Mouse (Mus musculus) brain, embryonic 18.5 days (tissue): Measurements from ENCODE around the gene Serinc2.

Experiments used
- DNase-seq: peaks from one replicate; pipeline ENCODE4 v3.0.0-alpha.2; 2012; ENCODE audit warnings: low read depth, low spot score

Serinc2 gene

DNA sequence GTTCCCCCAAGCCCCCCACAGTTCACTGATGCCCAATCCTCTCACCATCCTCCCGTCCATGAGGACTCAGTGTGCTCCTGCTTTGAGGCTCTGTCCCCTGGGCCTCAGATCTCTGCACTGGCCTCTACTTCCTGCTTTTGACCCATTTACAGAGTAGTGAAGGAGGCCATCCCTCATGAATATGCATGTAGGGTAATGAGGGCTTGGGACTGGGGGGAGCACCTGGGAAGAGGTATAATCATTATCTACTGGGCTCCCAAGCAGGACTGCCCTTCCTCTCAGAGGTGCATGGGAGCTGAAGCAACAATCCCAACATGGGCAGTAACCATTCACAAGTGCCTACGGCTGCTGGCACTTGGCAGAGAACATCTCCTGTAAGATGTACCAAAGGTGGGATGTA is at the start of gene Serinc2:
TSS of gene Serinc2 (minus strand) at position 101 of the 400 bp plus-strand sequence.
- DNase-seq, result no peak

DNA sequence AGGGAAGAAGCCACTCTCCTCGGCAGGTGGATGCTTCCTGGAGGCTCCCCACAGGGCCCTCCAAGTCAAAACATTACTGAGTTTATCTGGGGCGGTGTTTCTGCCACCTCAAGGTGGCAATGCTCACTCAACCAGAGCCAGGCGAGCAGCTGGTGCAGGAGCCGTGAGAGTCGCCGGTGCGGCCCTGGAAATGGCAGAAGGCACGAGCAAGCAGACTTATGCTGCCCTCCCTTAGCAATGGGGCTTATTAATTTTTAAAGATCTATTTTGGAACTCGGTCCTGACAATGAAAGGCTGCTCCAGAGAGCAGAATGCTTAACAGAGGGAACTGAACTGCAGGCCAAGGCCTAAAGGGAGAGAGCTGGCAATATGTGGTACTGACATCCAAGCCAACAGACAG is 48.4 kb upstream of the Serinc2 start:
- no peak for DNase-seq

DNA sequence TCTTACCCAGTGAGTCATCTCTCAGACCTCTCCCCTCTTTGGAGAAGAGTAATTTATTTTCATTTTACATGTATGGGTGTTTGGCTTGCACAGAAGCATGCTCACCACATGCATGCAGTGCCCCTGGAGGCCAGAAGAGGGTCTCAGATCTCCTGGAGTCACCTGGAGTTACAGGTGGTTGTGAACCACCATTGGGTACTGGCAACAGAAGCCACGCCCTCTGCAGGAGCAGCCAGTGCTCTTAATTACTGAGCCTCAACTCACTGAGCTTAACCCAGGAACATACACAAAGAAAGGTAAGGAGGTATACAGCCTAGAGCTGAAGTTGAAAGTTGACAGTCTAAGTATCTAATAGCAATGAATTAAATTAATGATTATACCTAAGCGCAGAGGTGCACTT is 46.4 kb upstream of the Serinc2 start:
- DNase-seq, result no peak

DNA sequence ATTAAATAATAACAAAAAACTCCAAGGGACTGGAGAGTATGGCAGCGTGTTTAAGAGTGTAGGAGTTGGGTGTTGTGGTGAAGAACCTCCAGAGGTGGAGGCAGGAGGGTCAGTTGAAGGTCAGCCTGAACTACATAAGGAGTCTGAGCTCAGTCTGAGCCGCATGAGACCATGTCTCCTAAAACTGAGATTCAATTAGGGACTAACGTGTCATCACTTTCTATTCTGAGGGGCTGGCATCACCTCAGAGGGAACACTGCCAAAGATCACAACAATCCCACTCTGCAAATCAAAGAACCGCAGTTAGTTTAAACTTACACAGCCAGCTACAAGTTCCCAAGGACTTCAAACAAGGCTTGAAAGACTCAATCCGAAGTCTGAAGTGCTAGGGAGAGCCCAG is 44.6 kb upstream of the Serinc2 start:
- no peak for DNase-seq

DNA sequence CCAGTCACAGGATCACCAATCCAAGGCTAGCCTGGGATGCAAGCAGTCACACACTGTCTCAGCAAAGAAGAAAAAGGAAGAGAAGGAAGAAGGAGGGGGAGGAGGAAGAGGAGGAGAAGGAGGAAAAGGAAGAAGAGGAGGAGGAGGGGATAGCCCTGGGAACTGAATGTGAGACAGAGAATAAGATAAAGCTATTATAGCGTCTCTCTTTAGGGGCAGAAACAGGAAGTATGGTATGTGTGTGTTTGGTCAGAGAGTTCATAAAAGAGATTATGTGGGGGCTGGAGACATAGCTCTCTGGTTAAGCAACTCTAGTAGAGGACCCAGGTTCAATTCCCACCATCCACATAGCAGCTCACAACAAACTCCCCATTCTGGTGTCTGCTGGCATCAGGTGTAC is 44.2 kb upstream of the Serinc2 start:
- DNase-seq, result no peak

DNA sequence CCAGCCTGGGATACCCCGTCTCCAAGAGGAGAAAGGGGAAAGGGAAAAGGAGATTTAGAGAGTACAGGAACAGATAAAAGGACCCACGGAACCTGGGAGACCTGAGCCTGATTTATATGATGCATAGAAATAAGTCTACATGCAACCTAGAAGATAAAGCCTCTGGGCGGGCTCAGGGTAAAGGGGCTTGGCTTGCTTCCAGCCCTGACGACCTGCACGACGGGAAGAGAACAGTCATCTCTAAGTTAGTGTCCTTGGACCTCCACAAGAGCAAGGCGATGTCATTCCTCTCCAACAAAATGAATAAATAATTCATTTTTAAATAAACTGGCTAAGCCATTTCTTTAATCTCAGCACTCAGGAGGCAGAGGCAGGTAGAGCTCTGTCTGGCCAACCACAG is 43.6 kb upstream of the Serinc2 start:
- DNase-seq, result no peak

DNA sequence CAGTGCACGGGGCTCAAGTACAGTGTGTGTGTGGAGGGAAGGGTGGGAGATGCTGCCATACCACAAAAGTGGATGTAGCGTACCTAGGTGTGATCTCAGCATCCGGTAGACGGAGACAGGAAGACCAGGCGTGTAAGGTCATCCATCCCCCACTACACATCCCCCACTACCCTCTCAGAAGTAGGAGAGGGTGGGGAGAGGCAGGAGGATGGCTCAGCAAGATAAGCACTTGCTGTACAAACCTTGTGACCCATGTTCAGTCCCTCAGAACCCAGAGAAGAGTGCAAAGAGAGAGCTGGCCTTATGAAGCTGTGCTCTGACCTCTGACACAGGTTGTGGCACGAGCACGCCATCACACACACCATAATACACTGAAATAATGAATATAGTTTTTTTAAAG is 42.6 kb upstream of the Serinc2 start:
- DNase-seq, result no peak

DNA sequence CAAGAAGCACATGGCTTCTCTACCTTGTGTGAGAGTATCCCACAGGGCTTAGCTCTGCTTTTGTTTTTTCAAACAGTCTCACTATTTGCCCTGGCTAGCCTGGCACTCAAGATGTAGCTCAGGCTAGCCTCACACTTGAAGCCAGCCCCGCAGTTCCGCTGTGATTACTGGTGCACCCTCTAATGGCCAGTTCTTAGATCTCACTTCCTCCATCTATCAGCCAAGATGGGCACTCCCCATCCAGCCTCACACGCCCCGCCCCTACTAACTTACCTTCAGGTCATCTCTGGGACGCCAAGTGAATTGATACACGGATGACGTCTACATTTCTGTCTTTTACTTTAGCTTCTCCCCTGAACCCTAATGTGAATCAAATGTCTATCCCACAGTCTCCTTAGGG is 40.6 kb upstream of the Serinc2 start:
- no peak for DNase-seq

DNA sequence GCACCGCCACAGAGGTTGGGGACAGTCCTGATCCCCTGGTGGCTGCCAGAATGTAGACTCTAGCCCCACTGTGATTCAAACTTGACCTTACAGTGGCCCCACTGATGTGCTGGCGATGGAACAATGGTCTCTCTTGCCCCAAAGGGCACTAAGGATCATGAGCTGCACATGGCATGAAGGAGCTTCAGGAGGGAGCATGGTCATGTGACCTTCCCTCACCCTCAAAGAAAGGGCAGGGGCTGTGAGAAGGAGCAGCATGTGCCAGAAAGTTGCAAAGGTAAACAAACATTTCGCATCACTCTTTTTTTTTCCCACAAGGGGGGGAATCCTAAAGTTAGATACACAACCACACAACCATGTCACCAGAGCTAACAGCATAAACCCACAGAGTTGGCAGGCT is 39.1 kb upstream of the Serinc2 start:
- DNase-seq, result no peak

DNA sequence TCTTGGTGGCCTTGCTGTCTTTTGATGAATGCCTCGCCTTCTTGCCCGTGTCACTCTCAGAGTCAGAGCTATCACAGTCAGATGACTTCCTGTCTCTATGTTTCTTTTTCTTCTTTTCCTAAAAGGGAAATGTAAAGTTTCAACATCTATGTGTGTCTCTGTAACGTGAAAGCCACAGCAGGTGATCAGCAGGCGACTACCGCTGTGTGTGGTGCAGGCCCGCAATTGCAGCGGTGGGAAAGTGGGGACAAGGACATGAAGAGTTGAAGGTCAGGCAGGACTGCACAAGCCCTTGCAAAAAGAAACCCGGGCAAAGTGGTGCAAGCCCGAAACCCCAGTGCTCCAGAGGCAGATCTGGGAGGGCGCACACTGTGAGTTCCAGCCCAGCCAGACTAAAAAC is 37.7 kb upstream of the Serinc2 start:
- no peak for DNase-seq

DNA sequence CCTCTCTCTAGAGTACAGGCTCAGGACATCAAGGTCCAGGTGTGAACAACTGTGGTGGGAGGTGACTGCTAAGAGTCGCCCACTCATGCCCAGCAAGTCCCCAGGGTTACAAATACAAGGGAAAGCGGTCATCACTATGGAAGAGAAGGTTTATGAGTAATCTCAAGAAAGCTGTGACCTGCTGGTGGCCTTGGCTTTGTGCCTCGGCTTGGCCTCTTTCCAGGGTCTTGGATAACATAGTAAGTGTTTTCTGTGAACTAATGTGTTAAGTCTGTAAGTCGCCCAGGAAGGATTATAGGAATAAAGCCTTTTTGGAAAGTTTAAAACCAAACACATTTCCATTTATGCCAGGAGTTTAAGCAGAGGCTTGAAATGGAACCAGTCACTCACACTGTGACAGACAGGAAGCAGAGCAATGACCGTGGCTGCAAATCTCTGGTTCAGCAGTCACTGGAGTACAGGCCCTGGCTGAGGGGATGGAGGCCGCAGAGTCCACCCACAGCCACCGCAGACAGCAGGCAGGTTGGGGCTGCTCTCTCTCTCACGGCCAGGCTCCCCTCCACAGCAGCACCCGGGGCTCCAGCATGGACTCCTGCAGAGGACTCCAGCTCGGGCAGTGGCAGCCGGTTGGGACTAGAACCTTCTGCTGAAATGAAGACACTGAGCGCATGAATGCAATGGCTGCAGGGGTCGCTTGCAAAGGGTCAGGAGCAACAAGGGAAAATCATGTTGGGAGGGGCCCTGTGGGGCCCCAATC is 36.9 kb upstream of the Serinc2 start:
- no peak for DNase-seq

DNA sequence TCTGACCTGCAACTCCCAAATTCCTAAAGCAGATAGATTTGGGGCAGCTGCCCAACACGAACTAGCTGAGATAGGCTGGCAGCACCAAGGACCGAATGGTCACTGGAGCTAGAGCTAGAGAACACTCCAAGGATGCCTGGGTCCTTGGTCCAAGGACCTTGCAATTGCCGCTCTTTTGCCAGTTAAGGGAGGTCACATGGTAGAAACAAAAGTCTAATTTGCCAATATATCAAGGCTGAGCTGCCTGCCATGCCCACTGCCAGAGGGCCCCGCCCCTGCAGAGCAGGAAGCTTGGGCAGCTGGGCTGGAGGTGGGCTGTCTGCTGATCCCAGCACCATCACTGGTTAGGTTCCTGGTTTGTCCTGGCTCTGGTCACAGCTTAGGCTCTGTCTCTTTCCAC is 34.5 kb upstream of the Serinc2 start:
- DNase-seq, result no peak

DNA sequence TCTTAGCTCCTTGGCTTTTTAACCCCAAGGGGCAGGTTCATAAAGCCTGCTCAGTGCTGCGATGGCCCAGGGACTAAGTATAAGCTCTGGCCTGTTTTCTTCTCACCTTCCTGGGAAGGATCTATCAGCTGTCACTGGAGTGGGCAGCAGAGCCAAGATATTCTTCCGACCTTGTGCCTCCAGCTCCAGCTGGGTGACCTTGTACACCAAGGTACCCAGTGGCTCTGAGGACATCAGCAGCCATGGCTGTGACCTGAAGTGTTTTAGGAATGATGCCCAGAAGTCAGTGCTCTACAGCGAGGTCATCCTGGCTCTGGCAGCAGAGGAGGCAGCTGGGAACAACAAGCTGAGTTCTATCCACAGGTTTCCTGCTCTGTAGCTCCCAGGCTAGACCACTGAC is 33.5 kb upstream of the Serinc2 start:
- DNase-seq, result no peak

DNA sequence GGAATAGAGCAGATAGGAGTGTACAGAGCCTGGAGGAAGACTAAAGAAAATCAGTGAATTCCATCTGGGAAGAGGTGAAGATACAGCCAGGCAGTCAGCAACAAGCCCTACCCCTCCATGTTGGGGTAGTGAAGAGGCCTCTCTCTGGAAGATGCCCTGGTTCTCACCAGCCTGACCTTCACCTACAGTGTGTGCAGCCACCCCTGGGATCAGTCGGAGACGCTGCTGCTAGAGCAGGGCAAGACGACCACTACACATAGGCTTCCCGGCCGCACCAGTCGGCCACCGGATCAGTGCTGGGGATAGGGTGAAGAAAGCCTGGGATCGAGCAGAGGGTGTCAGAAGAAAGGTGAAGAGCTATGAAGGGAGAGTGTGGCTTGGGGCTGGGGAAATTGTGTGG is 30.2 kb upstream of the Serinc2 start:
- no peak for DNase-seq

DNA sequence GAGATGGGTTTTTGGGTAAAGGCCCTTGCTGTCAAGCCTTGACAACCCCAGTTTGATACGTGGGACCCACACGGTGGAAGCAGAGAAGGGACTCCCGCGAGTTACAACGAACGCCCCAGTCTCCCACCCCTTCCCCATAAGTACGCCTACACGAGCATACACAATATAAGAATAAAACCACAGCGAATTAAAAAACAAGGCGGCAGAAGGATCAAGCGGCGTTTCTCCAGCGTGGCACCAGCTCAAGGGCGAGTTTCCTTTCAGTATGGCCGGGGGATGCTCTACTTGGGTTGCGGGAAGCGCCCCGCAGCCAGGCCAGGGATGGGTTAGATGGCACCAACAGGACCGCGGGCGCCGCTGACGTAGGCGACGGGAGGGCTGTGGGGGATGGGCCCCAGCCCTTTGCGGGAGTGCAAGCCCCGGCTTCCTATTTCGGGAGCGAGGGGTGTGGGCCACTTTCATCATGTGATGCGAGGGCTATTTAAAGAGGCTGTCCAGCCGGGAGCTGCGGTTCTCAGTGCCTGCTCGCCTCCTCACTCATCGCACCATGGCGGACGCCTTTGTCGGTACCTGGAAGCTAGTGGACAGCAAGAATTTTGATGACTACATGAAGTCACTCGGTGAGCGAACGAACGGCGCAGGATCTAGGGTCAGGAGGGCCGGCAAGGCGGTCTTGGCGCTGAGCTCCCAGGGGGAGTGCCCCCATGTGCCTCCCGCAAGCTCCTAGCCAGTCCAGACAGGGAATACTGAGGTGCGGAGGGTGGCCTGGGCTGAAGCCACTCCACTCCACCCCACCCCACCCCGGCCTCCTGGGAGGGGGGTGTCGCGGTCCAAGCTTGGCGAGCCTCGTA is 29.5 kb upstream of the Serinc2 start, which contains the start of the genes Fabp3 and Gm10570:
TSS of gene Fabp3 (plus strand) at position 365 of the 851 bp plus-strand sequence.
TSS of gene Gm10570 (minus strand) at position 444 of the 851 bp plus-strand sequence.
- DNase-seq, result peak; percentile 51

DNA sequence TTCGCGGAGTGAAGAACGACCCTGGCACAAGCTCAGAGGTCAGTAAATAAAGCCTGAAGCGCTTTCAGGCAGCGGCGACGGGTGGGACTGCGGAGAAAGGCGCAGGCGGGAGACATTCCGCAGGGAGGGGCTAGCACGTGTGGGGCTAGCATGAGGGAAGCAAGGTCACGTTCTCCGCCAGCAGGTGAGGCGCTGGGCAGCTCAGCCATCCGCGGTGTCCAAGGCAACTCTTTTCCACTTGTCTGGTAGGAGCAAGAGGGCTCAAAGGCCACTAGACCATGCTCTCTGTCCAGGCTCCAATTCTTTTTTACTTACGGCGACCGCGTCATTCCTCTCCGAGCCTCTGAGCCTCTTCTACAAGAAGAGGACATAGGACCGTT is 28.8 kb upstream of the Serinc2 start:
- DNase-seq, result no peak

DNA sequence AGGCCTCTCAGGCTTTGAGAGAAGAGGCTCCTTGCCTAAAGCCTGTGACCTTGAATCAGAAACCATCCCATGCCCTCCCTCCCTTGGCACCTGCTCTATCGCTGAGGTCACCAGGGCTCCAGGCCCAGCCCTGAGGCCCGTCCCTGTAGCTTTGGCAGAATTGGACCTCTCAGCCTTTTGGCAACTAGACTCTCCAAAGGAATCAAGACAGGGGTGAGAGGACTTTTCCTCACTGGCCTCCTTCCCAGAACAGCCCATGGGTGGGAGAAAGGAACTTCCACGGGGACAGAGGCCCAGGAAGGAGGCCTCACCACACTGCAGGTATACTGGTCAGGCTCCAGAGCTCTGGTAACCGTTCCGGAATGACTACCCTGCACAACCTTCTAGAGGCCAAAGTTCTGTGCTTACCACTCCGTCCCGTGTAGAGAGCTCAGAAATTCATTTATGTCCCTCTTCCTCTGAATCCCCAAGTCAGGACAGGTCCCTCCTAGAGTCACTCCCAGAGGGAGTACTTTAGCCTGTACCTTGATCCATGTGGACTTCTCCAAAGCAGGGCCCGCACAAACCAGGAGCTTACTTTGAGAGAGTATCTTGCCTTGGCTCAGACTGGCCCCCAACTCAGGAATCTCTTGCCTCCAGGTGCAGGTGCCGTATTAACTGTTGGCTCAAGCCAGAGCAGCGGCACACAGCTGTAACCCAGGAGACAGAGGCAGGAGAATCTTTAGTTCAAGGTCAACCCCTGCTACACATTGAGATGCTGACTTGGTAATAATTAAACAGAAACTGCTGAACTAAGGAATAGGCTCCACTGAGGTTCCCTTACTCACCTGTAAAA is 28.0 kb upstream of the Serinc2 start:
- no peak for DNase-seq

DNA sequence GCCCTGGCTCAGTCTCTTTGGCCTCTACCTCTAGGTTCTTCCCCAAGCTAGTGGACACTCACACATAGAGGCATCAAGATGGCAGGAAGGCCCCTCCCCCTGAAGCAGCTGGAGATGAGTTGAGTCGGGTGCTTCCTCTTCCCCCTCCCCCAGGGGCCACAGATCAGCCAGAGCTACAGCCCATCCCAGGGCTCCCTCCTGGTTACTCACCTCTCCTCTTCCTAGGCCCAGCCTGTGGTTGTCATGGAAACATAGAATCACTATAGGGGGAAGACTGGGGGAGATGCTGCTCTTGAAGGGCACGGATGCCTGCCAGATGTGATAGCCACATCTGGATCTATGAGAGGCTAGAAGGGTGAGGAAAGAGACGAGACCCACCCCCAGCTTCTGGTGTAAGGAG is 25.7 kb upstream of the Serinc2 start:
- no peak for DNase-seq

DNA sequence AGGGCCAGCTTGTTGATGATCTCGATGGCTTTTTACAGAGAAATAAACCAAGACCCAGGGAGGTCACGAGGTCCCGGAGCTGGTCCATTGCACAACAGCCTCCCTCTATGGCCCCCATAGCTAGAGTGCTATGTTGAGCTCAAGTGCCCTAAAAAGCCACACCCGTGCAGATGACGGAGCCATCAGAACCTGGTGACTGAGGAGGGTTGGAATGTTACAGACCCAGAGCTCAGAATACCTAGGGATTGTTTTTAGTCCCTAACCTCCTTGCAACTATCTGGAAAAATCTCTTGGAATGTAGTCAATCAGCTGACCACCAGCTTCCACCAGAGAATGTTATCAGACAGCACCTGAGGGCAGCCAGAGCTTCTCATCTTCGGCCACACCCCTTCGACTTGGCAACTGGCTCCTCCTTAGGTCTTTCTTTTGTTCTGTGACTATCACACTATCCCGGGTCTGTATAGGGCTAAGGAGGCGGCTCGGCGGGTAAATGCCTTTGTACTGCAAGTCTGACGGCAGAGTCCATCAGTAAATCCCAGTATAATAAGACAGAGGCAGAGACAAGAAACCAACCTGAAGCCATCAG is 23.4 kb upstream of the Serinc2 start:
- DNase-seq, result no peak

DNA sequence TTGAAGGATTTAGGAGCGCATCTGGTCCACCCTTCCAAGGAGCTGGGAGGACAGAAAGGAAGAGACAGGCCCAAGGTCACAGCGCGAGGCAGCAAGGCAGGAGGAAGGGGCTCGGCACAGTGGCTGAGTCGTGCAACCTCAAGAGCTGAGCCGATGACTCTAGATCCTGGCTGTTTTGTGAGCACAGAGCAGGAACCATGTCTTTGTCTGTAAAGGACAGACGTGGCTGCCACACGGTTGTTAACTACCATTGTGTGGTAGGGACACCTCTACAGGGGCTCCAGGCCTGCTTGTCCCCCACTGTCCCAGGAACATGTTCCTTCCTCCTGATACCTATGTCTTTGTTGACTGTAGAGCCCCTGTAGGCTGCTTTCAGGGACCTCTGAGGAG is 20.6 kb upstream of the Serinc2 start:
- no peak for DNase-seq

DNA sequence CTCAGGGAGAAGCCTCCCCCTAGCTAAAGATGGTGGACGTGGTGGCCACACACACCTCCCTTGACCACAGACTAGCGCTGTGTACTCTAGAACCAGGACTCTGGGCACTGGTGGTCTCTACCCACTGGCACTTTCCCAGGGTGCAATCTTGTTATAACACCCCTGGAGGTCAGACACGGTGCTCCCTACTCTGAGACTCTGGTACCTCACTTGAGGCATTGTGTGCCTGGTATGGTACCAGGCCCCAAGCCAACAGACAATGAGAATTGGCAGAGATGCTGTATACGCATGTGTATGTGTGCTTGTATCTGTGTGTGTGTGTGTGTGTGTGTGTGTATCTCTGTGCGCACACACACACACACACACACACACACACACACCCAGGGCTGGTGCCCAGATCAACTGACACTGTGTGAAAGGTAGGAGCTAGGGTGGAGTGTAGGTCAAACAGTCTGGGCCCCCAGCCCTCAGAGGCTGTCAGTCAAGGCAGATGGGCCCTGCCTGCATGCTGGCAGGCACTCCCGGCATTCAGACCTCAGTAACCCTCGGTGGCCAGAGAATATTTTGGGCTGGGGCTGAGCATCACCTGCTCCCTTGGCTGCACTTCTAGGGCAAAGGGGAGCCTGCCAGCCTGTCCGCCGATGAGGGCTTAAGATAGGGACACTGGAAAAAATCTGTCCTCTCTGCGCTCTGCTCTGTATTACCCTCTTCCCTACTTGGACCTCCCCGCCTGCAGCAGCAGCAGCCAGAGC is 20.0 kb upstream of the Serinc2 start:
- no peak for DNase-seq
